Mouse (Mus musculus) lung, postnatal 0 days (tissue): ENCODE data around the gene Hc. TPM values are rescaled to one million over a fixed set of nuclear protein-coding genes. Genes with fewer than 3 reads are reported as not detected.

Source experiments
- ATAC-seq: fragments of 200-750 bp; cut with Nextera tagmentation; 2 replicates; pipeline ENCODE4 v1.8.0; 2017; ENCODE audit warnings: moderate library complexity
- DNase-seq: peaks from one replicate; pipeline ENCODE4 v3.0.0-alpha.2; 2016; ENCODE audit warnings: low spot score
- H3K27ac ChIP-seq: fragments of 300-500 bp; sonication (generic); 2 replicates; pipeline ENCODE4 v1.5.1; 2014; ENCODE audit warnings: antibody characterized with exemption, mild to moderate bottlenecking, low read length, mixed read lengths
- H3K27me3 ChIP-seq: fragments of 300-500 bp; sonication (generic); replicated peaks from 2 replicates; pipeline ENCODE4 v1.6.1; 2014; ENCODE audit warnings: low read length, mixed read lengths; ENCODE audit not compliant: insufficient read depth
- H3K36me3 ChIP-seq: fragments of 300-500 bp; sonication (generic); 2 replicates; pipeline ENCODE4 v1.6.1; 2014; ENCODE audit warnings: low read length, mixed read lengths; ENCODE audit not compliant: insufficient read depth
- H3K4me1 ChIP-seq: fragments of 300-500 bp; sonication (generic); 2 replicates; pipeline ENCODE4 v1.6.1; 2014; ENCODE audit warnings: antibody characterized with exemption, low read depth, low read length, mixed read lengths; ENCODE audit not compliant: insufficient read depth
- H3K4me2 ChIP-seq: fragments of 300-500 bp; sonication (generic); replicated peaks from 2 replicates; pipeline ENCODE4 v1.6.1; 2014; ENCODE audit warnings: low read depth, mild to moderate bottlenecking, low read length, moderate library complexity, mixed read lengths
- H3K4me3 ChIP-seq: fragments of 300-500 bp; sonication (generic); 2 replicates; pipeline ENCODE4 v1.5.1; 2014; ENCODE audit warnings: low read depth, low read length
- H3K9ac ChIP-seq: fragments of 300-500 bp; sonication (generic); replicated peaks from 2 replicates; pipeline ENCODE4 v1.6.1; 2014; ENCODE audit warnings: low read depth, mild to moderate bottlenecking
- H3K9me3 ChIP-seq: fragments of 300-500 bp; sonication (generic); 2 replicates; pipeline ENCODE4 v1.6.1; 2016; ENCODE audit warnings: low read length, mixed read lengths
- CTCF ChIP-seq: IDR thresholded peaks from 2 replicates; pipeline ENCODE4 v1.5.1; 2016; ENCODE audit warnings: antibody characterized with exemption, mild to moderate bottlenecking
- EP300 ChIP-seq: IDR thresholded peaks from 2 replicates; pipeline ENCODE4 v1.6.1; 2016; ENCODE audit warnings: antibody characterized with exemption, mild to moderate bottlenecking, control low read depth
- WGBS: fragments of 180-500 bp; shearing (Covaris S2); extraction: QIAGEN DNeasy Blood & Tissue Kit; methylation state at CpG from one replicate; pipeline ENCODE4 v1.1.7; 2014; 5-methylcytosine and 5-hydroxymethylcytosine counted together
- polyA plus RNA-seq: library from polyadenylated mRNA; unstranded; fragments of >200 nt; fragmentation: Nextera tagmentation; extraction: Ambion mirVana; gene quantifications from 2 replicates; pipeline ENCODE4 v1.2.1, GENCODE M21; 2015

Gene Hc
- polyA plus RNA-seq, 1 experiment from 2014 or later = 149 TPM

DNA sequence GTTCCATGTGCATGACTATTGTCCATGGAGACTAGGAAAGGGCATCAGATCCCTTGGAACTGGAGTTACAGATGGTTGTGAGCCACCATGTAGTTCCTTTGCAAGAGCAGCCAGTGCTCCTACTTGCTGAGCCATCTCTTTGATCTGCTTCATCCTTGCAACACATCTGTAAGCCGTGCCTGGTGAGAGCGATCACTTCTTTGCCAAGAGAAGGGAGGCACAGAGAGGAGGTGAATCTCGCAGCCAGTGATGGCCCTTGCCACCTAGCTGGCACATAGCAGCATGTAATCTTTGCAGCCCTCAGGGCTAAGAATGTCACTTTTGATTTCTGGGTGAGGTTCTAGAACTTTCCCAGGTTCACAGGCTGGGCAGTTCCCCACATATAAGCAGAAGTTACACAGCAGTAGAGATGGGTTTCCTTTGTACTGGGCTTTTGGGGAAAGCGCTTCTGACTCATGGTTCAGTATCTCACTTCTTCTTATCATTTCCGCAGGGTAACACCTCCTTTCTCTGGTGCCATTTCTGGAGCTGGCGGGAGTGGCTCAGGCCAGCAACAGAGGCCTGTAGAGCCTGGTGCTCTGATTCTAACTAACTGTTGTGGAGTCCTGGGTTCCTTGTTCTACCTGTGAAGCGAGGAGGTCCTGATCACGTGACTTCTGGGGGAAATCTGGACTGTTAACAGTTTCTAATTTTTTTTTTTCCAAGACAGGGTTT, 84.1 kb downstream of the Hc start:
- DNase-seq (no peak), ATAC-seq (peak; percentile 25)
- no peaks in the 10 kb centered on the region for H3K36me3 ChIP-seq
- no peak overlapping the region for H3K4me2 ChIP-seq
- H3K9ac ChIP-seq = no peak overlapping the region
- no peak overlapping the region for H3K4me3 ChIP-seq
- TF ChIP-seq CTCF (no peak), EP300 (no peak)
- no peak overlapping the region for H3K27ac ChIP-seq
- 63% methylated on average over 8 of the region's 8 CpGs for WGBS
- H3K4me1 ChIP-seq = no peaks in the 10 kb centered on the region
- no peaks in the 10 kb centered on the region for H3K9me3 ChIP-seq
- H3K27me3 ChIP-seq = no peaks in the 10 kb centered on the region

GRCm38 (mm10) chr2:34976447-34976846, 84.8 kb downstream of the Hc start:
- 83% methylated on average over 6 of the region's 6 CpGs for WGBS

GRCm38 (mm10) chr2:34973087-34973486, 88.2 kb downstream of the Hc start:
- Histone ChIP-seq H3K9ac (no peak overlapping the region), H3K9me3 (no peaks in the 10 kb centered on the region), H3K36me3 (no peaks in the 10 kb centered on the region), H3K27me3 (no peaks in the 10 kb centered on the region), H3K4me3 (no peak overlapping the region), H3K4me2 (no peak overlapping the region), H3K27ac (no peak overlapping the region), H3K4me1 (no peaks in the 10 kb centered on the region)
- ATAC-seq (no peak), DNase-seq (no peak)
- TF ChIP-seq EP300 (no peak), CTCF (no peak)
- 70% methylated on average over 8 of the region's 8 CpGs for WGBS

More at GRCm38 (mm10) chr2:34976447-34976846, 84.8 kb downstream of the Hc start:
- Histone ChIP-seq H3K9me3 (no peaks in the 10 kb centered on the region), H3K4me1 (no peaks in the 10 kb centered on the region), H3K4me2 (no peak overlapping the region), H3K27ac (no peak overlapping the region), H3K36me3 (no peaks in the 10 kb centered on the region), H3K4me3 (no peak overlapping the region), H3K27me3 (no peaks in the 10 kb centered on the region), H3K9ac (no peak overlapping the region)
- ATAC-seq (no peak), DNase-seq (peak; percentile 41)
- TF ChIP-seq CTCF (no peak), EP300 (no peak)

GRCm38 (mm10) chr2:34971080-34971888, 90.0 kb downstream of the Hc start:
- no peak for TF ChIP-seq EP300
- TF ChIP-seq CTCF = no peak
- 71% methylated on average over 11 of the region's 11 CpGs for WGBS
- no peaks in the 10 kb centered on the region for H3K27me3 ChIP-seq
- H3K36me3 ChIP-seq = no peaks in the 10 kb centered on the region
- no peak overlapping the region for H3K27ac ChIP-seq
- no peak overlapping the region for H3K4me2 ChIP-seq
- no peak overlapping the region for H3K9ac ChIP-seq
- DNase-seq = no peak
- no peak overlapping the region for H3K4me3 ChIP-seq
- H3K4me1 ChIP-seq = no peaks in the 10 kb centered on the region
- no peak for ATAC-seq
- no peaks in the 10 kb centered on the region for H3K9me3 ChIP-seq

GRCm38 (mm10) chr2:34970092-34970750, 91.0 kb downstream of the Hc start:
- Histone ChIP-seq H3K4me1 (no peaks in the 10 kb centered on the region), H3K4me3 (no peak overlapping the region), H3K27ac (no peak overlapping the region), H3K4me2 (no peak overlapping the region), H3K9ac (no peak overlapping the region), H3K36me3 (no peaks in the 10 kb centered on the region), H3K9me3 (no peaks in the 10 kb centered on the region), H3K27me3 (no peaks in the 10 kb centered on the region)
- DNase-seq (peak; percentile 82), ATAC-seq (peak; percentile 62)
- TF ChIP-seq CTCF = peak; percentile 90
- TF ChIP-seq EP300 = no peak
- whole genome bisulfite sequencing = 22% methylated on average over 9 of the region's 9 CpGs

DNA sequence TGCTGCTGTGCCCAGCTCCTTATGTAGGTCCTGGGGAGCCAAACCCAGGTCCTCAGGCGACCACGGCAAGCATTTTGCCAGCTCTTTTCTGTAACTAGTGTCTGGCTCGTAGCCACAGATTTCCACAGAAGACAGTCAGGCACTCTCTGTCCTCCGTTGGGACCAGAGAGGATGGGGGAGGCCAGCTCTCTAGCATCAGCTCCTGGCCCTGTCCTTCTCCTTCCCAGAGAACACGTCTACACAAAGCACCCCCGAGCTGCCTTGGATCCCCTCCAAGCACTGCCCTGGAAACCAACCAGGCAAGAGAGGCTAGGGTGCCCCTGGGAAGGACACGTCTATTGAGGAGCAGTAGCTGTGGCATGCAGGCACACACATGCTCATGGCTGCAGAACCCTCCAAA, 92.1 kb downstream of the Hc start:
- DNase-seq (no peak), ATAC-seq (no peak)
- 61% methylated on average over 7 of the region's 7 CpGs for WGBS
- Histone ChIP-seq H3K4me3 (no peak overlapping the region), H3K9ac (no peak overlapping the region), H3K27ac (no peak overlapping the region), H3K4me1 (no peaks in the 10 kb centered on the region), H3K27me3 (no peaks in the 10 kb centered on the region), H3K4me2 (no peak overlapping the region), H3K9me3 (no peaks in the 10 kb centered on the region), H3K36me3 (no peaks in the 10 kb centered on the region)
- TF ChIP-seq CTCF (no peak), EP300 (no peak)
